Mouse (Mus musculus) spleen, adult 2 months (tissue): Measurements from ENCODE around the gene Cldnd2. TPM values are rescaled to one million over a fixed set of nuclear protein-coding genes. Genes with fewer than 3 reads are reported as not detected.

Experiments used
- DNase-seq, 2 experiments: peaks; one replicate each; pipeline versions ENCODE4 v3.0.0 to v3.0.0-alpha.2; 2012 to 2021; ENCODE audit warnings: low spot score in 2 of 2, low read depth in 1 of 2
- H3K27ac ChIP-seq: fragments of 200-500 bp; 2 replicates; pipeline ENCODE4 v1.5.1; 2012; ENCODE audit warnings: low read length, inconsistent platforms; ENCODE audit not compliant: insufficient read depth
- H3K27me3 ChIP-seq: fragments of 200-500 bp; 2 replicates; pipeline ENCODE4 v1.6.1; 2012; ENCODE audit warnings: mild to moderate bottlenecking, moderate library complexity, low read length, inconsistent platforms; ENCODE audit not compliant: control insufficient read depth, insufficient read depth
- H3K36me3 ChIP-seq: fragments of 200-500 bp; 2 replicates; pipeline ENCODE4 v1.6.1; 2012; ENCODE audit warnings: mild to moderate bottlenecking, low read length, inconsistent platforms; ENCODE audit not compliant: control insufficient read depth, insufficient read depth
- H3K4me1 ChIP-seq: fragments of 200-500 bp; 2 replicates; pipeline ENCODE4 v1.6.1; 2011; ENCODE audit warnings: inconsistent platforms; ENCODE audit not compliant: control insufficient read depth, insufficient read depth, insufficient read length
- H3K4me3 ChIP-seq: fragments of 200-500 bp; 2 replicates; pipeline ENCODE4 v1.5.1; 2011; ENCODE audit warnings: mild to moderate bottlenecking, inconsistent platforms; ENCODE audit not compliant: insufficient read depth, insufficient read length; ENCODE audit errors: extremely low read depth
- CTCF ChIP-seq: fragments of 200-500 bp; IDR thresholded peaks from 2 replicates; pipeline ENCODE4 v1.5.1; 2011; ENCODE audit warnings: mild to moderate bottlenecking, inconsistent platforms; ENCODE audit not compliant: insufficient read depth, insufficient read length, insufficient replicate concordance; ENCODE audit errors: extremely low read depth
- POLR2A ChIP-seq: fragments of 200-500 bp; IDR thresholded peaks from 2 replicates; pipeline ENCODE4 v1.6.1; 2011; ENCODE audit warnings: low read depth, low read length, inconsistent platforms
- WGBS: fragments of 180-500 bp; shearing (Covaris S2); methylation state at CpG from one replicate; pipeline ENCODE4 v1.1.7; 2018; 5-methylcytosine and 5-hydroxymethylcytosine counted together
- polyA plus RNA-seq: library from polyadenylated mRNA; depleted of rRNA; stranded (reverse); fragments of >200 nt; gene quantifications from 2 replicates; pipeline ENCODE4 v1.2.3, GENCODE M21; 2012

Cldnd2 gene
- polyA plus RNA-seq, 1 experiment = 0.26 TPM

DNA sequence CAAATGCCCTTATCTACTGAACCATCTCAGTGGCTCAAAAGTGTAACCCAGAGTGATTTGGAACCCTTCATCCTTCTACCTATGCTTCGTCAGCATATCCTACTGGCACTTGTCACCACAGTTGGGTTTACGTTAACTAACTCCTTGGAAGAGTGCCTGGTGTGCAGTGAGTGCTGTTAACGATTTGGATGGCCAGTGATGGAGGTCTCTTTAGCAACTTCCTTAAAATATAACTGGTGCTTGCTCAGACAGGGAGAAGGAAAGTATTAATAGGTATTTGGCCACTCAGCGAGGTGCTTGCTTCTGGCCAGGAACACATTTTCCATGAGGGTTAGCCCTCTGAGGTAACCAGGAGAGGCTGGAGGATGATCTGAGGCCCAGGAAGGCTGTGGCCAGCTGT lies 7.2 kb downstream of the Cldnd2 start:
- TF ChIP-seq POLR2A = no peak
- H3K4me3 ChIP-seq = no peak overlapping the region
- WGBS = 64% methylated on average over 4 of the region's 4 CpGs
- H3K27me3 ChIP-seq = no peaks in the 10 kb centered on the region
- DNase-seq = no peak
- H3K27ac ChIP-seq = no peak overlapping the region
- no peaks in the 10 kb centered on the region for H3K36me3 ChIP-seq
- peaks cover 3% of the 10 kb centered on the region; the same call in 1 of the 2 replicates for H3K4me1 ChIP-seq

DNA sequence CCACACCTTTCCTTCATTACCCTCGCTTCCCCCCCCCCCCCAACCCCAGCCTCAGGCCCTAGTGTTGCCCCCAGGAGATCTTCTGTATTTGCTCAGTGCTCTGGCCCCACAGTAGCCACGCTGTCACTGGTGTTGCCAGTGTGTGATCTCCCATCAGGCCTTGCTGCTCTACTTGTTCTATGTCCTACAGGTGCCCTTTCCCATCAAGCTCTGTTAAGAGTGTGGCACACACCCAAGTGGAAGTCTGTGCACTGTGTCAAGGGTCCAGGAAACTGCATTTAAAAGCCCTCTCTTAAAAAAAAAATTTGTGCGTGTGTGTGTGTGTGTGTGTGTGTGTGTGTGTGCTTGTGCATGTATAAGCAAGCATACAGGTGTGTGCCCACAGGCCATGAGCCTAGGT lies 7.7 kb downstream of the Cldnd2 start:
- 71% methylated on average over 3 of the region's 3 CpGs for WGBS
- no peak for TF ChIP-seq CTCF
- no peak for TF ChIP-seq POLR2A
- H3K36me3 ChIP-seq = no peaks in the 10 kb centered on the region
- no peak for DNase-seq
- H3K4me3 ChIP-seq = no peak overlapping the region
- H3K27me3 ChIP-seq = no peaks in the 10 kb centered on the region
- no peak overlapping the region for H3K27ac ChIP-seq
- H3K4me1 ChIP-seq = no peaks in the 10 kb centered on the region; the same call in 1 of the 2 replicates

DNA sequence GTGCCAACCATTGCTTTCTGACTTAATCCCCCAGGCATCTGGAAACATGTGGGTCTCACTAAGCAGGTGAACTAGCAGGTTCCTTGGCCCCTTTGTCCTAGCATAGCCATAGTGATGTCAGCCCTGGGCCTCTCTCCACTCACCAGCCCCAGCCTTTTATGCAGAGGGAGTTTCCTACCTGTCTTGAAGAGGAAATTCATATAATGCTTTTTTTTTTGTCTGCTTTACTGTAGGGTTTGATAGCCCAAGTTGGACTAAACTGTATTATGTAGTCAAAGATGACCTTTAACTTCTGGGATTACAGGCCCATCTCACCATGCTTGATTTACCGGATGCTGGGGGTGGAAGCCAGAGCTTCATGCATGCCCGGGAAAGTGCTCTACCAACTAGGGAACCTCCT lies 9.2 kb downstream of the Cldnd2 start:
- TF ChIP-seq POLR2A (no peak), CTCF (no peak)
- no peak overlapping the region for H3K27ac ChIP-seq
- H3K4me3 ChIP-seq = no peak overlapping the region
- no peak for DNase-seq
- no peaks in the 10 kb centered on the region for H3K27me3 ChIP-seq
- WGBS = 96% methylated on average over 2 of the region's 2 CpGs
- no peaks in the 10 kb centered on the region; the same call in 1 of the 2 replicates for H3K4me1 ChIP-seq
- no peaks in the 10 kb centered on the region for H3K36me3 ChIP-seq

DNA sequence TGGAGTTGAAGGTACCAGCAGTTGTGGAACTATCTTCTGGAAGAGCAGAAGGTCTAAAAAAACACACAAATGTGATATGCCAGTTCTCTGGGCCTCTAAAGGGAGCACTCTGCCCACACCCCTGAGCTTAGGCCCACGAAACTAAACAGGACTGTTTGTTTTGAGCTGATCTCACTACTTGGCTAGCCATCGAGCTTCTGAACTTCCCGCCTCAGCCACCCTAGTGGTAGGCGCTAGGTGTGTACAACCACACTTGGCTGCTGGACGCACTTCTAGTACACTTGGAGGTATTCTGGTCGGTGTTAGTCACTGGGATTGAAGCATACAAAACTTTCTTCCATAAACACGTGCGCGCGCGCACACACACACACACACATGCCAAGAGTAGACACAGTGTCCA lies 11.1 kb downstream of the Cldnd2 start:
- Histone ChIP-seq H3K27me3 (no peaks in the 10 kb centered on the region), H3K27ac (no peak overlapping the region), H3K4me1 (no peaks in the 10 kb centered on the region), H3K36me3 (no peaks in the 10 kb centered on the region), H3K4me3 (no peak overlapping the region)
- no peak for TF ChIP-seq POLR2A
- TF ChIP-seq CTCF = no peak
- 95% methylated on average over 11 of the region's 11 CpGs for WGBS
- DNase-seq = no peak

DNA sequence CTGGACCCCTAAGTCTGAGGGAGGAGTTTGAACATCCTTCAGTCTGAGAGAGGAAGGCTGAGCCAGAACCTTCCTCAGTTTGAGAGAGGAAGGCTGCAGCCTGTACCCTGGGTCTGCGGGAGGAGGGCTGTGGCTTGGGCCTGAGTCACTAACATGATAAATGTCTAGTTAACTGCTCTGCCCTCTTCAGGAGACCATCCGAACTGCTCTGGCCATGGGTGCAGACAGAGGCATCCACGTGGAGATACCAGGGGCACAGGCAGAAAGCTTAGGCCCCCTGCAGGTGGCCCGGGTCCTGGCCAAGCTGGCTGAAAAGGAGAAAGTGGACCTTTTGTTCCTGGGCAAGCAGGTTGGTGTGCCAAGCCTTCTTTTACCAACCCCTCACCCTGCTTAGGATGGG lies 12.0 kb downstream of the Cldnd2 start:
- DNase-seq = peak in 1 of 2 experiments; percentile 61
- WGBS = 30% methylated on average over 4 of the region's 4 CpGs

DNA sequence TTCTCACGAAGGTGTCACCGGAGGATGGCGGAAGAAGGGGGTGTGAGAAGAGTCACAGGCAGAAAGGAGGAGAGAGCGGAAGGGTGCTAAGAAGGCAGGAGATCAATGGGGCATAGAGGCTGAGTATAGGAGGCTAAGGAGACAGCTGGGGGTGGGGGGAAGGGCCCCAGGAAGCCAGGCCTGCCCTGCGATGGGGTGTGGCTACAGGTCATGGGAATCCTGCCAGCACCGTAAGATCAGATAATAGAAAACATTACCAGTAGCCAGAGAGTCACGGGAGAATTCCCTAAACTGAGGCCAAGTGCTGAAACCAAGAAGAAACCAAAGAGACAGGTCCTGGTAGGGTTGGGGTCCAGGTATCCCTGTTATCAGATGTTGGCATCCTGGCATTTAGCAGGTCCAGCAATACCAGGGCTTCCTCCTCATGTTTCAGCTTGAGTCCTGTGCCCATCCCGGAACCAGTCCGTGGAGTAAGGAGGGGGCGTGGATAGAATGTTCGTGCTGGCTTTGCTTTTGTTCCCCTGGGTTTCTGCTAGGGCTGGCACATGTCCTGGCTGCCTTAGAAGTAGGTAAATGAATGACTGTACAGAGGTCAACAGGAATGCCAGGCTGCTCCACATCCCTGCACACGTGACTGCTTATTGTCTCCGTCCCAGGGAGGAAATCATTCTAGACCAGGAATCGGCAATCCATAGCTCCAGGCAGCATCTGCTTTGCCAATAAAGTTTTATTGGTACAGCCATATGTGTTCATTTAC lies 13.2 kb downstream of the Cldnd2 start:
- WGBS = 93% methylated on average over 14 of the region's 14 CpGs
- no peaks in the 10 kb centered on the region for H3K27me3 ChIP-seq
- H3K4me3 ChIP-seq = no peak overlapping the region
- TF ChIP-seq POLR2A = no peak
- TF ChIP-seq CTCF = no peak
- peaks cover 2% of the 10 kb centered on the region; the same call in 1 of the 2 replicates for H3K36me3 ChIP-seq
- DNase-seq = no peak
- H3K4me1 ChIP-seq = no peaks in the 10 kb centered on the region
- H3K27ac ChIP-seq = no peak overlapping the region

More for the DNA sequence above, 12.0 kb downstream of the Cldnd2 start:
- Histone ChIP-seq H3K27me3 (no peaks in the 10 kb centered on the region), H3K4me1 (no peaks in the 10 kb centered on the region), H3K36me3 (peaks cover 2% of the 10 kb centered on the region; the same call in 1 of the 2 replicates), H3K27ac (no peak overlapping the region), H3K4me3 (no peak overlapping the region)
- TF ChIP-seq CTCF (0 out of 2 replicates have a peak, but pooled peaks have one; percentile 38), POLR2A (no peak)

DNA sequence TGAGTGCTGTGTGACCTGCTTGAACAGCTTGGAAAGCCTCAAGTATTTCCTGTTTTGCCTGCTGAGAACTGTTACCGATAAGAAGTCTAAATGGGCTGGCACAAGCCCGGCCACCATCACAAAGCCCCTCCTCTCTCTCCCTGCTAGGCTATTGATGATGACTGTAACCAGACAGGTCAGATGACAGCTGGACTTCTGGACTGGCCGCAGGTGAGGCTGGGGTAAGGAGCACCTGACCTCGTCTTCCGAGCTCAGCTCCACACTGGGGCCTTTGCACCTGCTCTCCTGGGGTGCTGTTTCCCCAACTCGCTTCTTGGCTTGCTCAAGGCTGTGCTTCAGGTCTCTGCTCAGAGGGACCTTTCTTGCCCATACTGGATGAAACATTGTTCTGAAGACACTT lies 13.8 kb downstream of the Cldnd2 start:
- TF ChIP-seq CTCF (no peak), POLR2A (no peak)
- H3K27ac ChIP-seq = no peak overlapping the region
- peaks cover 2% of the 10 kb centered on the region; the same call in 1 of the 2 replicates for H3K36me3 ChIP-seq
- H3K27me3 ChIP-seq = no peaks in the 10 kb centered on the region
- no peaks in the 10 kb centered on the region for H3K4me1 ChIP-seq
- no peak overlapping the region for H3K4me3 ChIP-seq
- WGBS = 81% methylated on average over 6 of the region's 6 CpGs
- DNase-seq = no peak
